Mouse (Mus musculus) liver, adult 2 months (tissue): ENCODE data around the gene Ift57.

Experiments
- CTCF ChIP-seq: fragments of 200-500 bp; IDR thresholded peaks from 2 replicates; pipeline ENCODE4 v1.5.1; 2011; ENCODE audit warnings: low read depth, low read length, control low read depth
- POLR2A ChIP-seq: fragments of 200-500 bp; IDR thresholded peaks from 2 replicates; pipeline ENCODE4 v1.6.1; 2011; ENCODE audit warnings: low read length, control low read depth; ENCODE audit not compliant: insufficient read depth; ENCODE audit errors: extremely low read depth

- no peak for TF ChIP-seq POLR2A
- no peak for TF ChIP-seq CTCF
Observed at GRCm38 (mm10) chr16:49660111-49660510, 38.9 kb upstream of the Ift57 start.
